Mouse (Mus musculus) layer of hippocampus, postnatal 14 days (tissue): Measurements from ENCODE around the gene Fgfr2. TPM values are rescaled to one million over a fixed set of nuclear protein-coding genes. Genes with fewer than 3 reads are reported as not detected.

Experiments
- DNase-seq, 2 experiments: peaks; one replicate each; pipeline ENCODE4 v3.0.0; 2021 to 2022; ENCODE audit warnings: low spot score in 2 of 2, mixed read lengths in 1 of 2
- total RNA-seq, 2 experiments: library from RNA; stranded (reverse); gene quantifications; 2 replicates each; pipeline ENCODE4 v1.2.3; 2021

Gene Fgfr2
- total RNA-seq, 2 experiments from 2014 or later: 38.3 to 40.2 TPM

DNA sequence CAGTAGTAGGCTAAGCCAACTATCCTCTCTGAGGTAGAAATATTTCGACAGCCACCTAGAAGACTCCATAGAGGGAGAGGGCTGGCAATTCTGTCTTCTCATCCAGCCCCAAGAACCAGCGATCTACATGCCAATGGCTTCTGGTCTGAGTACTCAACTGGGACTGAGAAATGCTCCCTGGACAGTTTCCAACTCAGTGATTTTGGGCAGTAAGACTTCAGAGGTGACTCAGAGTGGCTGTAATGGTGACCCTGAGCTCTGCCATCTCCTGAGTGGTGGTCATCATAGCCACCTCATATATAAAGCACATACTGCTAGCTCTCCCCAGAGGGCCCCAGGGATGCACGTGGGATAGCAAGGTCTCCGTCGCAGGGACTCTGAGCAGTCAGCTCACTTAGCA is 1055.6 kb downstream of the Fgfr2 start:
- no peak for DNase-seq

DNA sequence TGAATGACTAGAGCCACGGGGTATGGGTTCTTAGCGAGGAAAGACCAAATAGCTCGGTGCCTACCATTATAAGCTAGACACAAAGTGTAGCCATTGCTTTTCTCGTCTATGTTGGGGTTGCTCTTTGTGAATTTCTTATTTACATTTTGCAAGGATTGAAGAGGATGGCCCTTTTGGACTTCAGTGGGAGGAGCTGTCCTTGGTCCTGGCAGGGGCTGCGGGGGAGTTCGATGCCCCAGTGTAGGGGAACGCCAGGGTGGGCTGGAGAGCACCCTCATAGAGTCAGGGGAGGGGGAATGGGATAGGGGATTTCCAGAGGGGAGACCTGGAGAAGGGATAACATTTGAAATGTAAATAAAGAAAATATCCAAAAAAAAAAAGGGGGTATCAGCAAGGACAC is 1063.0 kb downstream of the Fgfr2 start:
- DNase-seq: no peak

DNA sequence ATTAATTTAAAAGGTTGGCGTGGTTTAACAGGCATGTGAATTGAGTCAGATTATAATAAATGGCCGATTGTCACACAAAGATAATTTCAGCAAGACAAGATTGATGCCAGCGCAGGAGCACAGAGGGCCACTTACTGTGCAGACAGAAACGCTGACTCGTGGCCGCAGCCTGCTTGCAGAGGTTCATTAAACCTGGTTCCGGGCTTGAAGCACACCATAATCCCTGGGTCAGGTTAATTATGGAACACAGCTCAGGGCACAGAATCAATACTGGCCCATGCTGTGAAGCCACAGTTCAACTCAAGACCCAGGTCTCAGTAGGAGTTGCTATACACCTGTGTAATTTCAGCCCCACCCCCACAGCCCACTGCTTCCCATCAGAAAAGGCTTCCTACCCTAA is 1066.6 kb downstream of the Fgfr2 start:
- no peak for DNase-seq

DNA sequence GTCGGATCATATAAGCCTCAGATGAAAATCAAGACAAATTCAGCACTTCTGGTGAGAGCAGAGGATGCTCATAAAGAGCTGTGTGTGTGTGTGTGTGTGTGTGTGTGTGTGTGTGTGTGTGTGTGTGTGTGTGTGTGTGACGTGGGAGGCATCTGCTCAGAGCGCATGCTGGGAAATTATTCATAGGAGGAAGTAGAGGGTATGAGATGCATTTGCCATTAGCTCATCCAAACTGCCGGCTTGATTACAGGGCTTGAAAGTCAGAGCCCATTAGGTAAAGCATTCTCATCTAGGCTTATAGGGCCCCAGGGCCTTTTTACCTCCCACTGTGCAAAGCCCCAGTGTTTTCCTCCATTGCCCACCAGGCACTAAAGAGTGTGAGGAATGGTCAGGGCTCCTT is 1076.5 kb downstream of the Fgfr2 start:
- DNase-seq: no peak

DNA sequence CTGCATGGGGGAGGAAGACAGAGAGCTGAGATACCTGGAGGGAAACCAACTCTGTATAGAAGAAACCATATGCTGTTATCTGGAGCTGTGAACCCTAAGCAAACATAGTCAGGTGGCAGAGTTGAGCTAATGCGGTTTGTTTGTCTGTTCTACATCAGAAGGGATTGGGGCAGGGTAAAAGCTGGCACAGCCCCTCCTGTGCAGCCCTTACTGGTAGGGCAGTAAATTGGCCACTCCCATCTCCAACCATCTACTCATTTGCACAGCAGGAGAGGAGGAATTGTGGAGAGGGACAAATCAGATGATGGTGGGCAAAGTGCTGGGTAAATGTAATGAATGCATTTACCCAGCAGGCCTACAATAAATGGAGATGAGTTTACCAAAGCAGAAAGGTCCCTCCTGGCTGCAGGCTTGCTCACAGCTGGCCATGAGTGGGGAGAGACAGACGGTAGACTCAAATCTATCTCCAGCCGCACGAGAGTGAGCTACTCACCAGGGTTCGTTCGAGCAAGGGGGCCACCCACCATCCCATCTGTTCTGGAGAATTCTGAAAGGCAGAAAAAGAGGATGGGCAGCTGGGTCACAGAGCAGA is 1091.1 kb downstream of the Fgfr2 start:
- peak; percentile 24 to 29 for DNase-seq

DNA sequence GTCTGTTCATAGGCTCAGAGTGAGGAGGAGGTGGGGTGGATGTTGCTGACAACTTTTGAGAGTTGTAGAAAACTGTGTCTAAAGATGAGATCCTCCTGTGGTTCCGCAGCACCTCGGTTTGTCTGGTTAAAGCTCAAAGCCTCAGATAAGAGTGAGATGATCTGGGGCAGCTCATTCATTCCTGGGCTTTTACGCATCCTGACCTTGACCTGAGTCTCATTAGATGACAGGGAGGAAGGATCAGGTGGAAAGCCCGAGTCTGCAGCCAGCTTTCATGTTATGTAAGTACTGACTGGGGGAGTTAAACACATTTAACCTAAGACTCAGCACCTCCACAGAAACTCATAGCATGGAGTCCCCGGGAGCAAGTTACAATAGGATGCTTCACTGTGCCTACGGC is 1096.5 kb downstream of the Fgfr2 start:
- no peak for DNase-seq

DNA sequence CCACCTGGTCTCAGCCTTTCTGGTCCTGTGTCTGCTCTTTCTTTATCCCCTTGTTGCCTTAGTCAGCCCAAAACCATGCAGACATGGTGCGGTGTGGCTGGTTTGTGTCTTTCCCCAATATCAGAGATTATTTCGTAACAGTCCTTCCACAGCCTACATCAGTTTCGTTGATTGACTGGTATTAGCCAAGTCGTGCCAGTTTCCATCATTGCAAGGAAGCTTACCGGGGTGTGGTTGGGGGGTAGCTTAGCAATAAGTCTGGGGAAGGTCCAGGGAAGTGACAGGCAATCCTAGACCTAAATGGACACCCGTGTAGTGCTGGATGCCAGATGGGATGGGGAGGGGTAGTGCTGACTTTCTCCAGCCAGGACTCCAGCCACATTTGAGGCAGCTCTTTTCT is 1097.6 kb downstream of the Fgfr2 start:
- no peak for DNase-seq

DNA sequence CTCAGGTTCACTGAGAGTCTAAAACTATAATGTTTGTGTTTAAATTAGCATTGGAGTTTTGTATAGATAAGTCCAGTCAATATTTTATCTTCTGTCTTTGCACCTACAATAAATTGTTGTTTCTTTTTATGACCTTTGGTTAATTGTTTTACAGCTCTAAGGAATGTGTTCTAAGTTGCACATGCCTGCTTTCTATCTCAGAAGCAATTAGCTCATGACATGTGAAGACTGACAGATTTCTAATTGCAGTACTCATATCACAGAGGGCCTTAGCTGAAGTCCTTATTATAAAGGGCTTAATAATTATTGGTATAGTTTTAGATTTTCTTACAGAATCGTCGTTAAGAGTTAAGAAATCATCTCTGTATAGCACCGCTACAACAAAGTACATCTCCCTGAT is 1107.2 kb downstream of the Fgfr2 start:
- DNase-seq: no peak

DNA sequence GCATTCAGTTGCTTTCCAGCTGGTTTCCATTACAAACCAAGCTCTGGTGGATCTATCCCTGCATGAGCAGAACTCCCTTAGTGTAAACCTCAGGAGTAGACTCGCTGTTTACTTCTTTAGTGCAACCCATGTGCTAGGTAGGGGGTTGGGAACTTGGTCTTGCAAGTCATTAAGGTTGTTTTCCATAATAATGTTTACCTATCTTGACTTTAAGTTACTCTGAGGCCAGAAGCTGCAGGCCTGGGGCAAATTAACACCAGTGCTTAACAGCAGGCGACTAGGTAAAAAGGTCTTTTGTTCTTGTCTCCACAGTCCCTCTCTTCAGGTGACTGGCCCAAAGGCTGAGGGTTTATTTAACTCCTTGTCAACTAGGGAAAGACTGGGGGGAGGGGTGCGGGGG is 1108.0 kb downstream of the Fgfr2 start:
- no peak for DNase-seq

DNA sequence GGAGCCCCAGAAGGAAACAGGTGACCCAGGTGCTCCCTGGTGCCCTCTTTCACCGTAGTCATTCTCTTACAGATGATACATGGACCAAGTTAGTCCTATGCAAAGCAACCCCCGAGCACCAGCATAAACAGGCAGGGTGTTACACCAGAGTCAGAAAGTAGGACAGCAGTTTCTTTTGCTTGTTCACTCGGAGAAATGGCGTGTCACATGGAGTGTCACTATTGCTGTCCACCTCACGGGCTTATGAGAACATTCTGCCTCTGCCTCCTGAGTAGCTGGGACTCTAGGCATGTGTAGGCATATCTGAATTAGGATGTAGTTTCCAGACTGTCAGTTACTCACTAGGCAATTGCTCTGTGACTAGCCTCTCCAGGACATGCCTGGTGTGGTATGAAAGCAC is 1109.2 kb downstream of the Fgfr2 start:
- DNase-seq: no peak

DNA sequence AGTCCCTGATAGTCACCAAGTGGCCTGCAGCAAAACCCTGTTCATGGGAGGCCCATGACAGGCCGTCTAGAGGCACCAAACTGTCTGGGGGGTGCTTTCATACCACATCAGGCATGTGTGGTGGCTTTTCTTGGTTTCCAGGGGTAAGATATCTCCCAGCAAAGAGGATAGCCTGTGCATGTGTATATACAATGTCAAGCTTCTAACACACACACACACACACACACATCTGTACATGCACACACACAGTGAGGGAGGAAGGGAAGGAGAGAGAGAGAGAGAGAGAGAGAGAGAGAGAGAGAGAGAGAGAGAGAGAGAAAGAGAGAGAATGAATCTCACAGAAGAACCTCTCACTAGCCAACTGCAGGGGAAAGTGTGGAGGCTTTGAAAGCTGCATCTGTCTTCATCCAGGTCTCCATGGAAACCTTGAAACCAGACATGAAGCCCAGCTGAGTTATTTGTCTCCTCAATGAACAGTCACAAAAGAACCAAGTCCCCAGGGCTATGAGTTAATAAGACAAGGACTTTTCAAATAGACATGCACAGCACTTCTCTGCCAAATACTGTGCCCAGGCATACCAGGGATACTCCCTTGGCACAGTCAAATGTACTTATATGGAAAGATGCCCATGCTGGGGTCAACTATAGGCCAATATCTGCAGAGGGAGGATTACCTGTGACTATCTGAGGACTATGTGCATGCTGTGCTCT is 1110.0 kb downstream of the Fgfr2 start:
- peak; percentile 21 to 71 for DNase-seq

DNA sequence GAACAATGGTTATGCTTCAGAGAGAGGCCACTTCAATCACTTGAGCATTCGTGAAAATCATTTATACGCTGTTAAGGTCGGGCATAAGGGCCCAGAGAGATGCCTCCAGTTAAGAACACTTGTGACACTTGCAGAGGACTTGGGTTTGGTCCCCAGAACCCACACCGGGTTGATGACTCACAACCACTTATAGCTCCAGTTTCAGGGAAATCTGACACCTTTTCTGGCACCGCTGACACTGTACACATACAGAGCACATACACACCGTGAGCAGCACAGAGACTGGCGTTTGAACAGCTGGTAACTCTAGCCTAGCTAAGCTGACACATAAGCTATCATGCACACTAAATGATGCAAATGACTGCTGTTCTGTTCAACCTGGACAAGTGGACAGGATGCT is 1114.1 kb downstream of the Fgfr2 start:
- no peak for DNase-seq

DNA sequence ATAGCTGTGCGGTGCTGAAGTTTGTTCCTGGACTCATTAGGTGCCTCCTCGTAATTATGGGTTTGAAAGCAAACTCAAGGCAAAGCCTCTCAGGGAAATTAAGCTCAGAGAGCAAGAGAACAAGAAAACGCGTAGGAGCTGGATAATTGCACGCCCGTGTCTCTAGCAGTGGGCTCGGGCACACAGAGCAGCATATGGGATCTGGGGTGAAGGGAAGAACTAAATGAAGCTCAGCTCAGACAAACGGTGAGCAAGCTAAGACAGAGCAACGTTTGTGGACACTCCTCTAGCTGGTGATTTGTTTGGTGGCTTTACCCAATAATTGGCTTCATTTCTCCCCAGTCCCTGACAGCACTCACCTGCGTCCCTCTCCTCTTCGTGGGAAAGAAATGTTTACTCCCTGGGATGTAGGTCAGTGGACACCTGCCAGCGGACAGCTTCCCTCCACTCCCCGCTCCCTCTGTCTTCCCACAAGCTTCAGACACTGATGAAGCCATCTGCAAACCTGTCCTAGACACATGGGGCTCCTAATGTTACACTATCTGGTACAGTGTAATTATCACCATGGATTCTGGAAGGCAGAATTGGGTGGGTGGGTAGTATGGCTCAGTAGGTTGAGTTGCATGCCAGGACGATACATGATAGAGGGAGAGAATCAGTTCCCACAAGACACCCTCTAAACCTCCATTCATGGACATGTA is 1117.0 kb downstream of the Fgfr2 start:
- DNase-seq: peak; percentile 37 to 64

DNA sequence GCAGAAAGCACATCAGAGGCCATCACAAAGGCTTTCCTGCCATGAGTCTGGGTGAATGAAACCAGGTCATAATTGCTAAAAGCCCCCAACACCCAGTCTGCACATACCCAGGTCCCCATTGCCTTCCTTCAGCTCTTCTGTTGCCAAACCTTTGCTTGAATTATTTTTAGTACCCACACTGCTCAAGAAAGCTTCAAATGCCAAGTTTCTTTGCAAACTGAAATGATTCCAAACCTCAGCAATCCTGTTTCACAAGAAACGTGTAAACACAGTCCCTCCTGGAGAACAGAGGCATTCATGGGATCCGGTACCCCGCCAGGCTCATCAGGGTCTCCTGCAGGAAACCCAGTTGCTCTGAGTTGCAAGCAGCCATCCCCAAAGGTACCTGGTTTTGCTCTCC is 1130.3 kb downstream of the Fgfr2 start:
- DNase-seq: no peak

DNA sequence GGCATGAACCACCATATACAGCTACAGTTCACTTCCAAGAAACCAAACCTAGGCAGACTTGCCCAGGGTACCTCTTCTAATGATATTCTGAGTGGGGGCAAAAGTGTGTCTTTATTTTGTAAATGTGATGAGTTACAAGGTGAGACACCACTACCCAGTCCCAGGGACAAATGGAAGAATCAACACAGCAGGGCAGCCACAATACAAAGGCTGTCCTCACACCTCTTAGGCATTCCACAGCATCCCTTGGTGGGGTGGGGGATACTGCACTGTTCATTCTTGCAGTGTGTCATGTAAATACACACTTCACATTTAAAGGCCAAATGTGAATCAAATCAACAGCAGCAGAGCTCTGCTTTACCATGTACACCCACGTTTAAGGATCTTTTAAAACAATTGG is 1130.9 kb downstream of the Fgfr2 start:
- DNase-seq: no peak

DNA sequence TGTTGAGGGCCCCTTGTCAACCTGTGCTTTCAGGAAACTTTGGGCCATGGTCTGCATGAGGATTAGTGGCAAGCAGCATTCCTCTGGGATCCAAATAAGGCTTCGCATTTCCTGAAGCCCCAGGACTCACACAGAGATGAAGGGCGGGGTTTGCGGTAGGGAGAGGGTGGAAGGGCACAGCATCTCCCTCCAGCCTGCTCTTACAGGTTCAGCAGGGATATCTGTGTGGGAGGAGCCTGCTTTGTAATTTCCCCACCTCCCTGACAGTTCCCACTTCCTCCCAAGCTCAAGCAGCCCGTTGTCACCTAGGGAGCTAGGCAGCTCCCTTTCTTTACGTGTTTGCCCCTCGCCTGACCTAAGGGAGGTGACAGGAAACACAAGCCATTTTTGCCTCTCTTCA is 1134.1 kb downstream of the Fgfr2 start:
- DNase-seq: no peak

DNA sequence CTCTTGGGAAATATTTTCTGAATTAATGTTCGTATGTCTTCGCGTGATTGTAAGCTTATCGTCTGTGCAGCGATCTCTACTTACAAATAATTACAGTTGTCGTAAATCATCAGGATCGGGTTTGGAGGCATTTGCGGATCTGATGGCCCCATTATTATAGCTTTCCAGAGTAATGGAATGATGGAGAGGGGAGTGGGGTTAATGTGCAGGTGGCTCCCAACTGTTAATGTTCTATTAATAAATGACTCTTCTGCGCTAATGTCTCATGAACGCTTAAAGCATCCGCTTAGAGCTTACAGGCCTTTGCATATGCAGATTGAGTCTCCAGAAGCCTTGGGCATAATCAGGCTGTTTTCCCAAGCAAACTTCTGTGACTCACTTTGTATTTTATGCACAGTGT is 1144.5 kb downstream of the Fgfr2 start:
- no peak for DNase-seq

DNA sequence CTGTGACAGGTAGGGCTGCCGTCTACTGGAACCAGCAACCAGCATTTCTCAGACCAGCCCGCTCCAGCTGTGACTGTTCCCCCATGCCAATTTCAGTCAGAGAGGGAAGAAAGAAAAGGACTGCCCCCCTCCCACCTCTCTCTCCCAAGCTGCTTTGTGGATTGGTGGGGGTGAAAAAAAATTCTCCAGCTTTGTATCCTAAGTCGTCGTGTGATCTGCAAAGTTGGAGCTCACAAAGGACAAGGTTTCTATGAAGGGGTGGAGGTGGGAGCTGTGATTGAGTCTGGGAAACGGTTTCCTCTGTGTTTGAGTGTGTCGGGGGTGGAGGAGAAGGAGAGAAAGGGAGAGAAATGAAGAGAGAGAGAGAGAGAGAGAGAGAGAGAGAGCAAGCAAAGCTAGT is 1147.3 kb downstream of the Fgfr2 start:
- no peak for DNase-seq

DNA sequence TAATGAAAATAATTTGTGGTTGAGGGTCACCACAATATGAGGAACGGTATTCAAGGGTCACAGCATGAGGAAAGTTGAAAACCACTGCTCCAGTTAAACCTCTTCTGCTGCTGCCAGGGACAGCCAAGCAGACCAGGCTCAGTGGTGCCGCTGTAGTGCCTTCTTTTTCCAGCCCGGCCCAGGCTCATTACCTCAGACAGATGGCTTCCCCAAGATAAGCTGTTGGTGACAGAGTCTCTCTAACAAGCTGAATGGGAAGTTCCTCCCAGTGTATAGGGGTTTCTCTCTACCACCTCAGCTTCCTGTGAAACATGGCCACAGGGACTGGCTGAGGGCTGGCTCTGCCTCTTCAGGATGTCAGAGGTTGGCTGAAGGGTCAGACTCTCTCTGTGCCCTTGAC is 1152.9 kb downstream of the Fgfr2 start:
- no peak for DNase-seq

DNA sequence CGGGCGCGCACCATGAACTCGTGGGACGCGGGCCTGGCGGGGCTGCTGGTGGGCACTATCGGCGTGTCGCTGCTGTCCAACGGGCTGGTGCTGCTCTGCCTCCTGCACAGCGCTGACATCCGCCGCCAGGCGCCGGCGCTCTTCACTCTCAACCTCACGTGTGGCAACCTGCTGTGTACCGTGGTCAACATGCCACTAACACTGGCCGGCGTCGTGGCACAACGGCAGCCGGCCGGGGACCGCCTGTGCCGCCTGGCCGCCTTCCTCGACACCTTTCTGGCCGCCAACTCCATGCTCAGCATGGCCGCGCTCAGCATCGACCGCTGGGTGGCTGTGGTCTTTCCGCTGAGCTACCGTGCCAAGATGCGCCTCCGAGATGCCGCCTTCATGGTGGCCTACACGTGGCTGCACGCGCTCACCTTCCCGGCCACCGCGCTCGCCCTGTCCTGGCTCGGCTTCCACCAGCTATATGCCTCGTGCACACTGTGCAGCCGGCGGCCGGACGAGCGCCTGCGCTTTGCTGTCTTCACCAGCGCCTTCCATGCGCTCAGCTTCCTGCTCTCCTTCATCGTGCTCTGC is 1156.1 kb downstream of the Fgfr2 start:
- DNase-seq: peak in 1 of 2 experiments; percentile 52

DNA sequence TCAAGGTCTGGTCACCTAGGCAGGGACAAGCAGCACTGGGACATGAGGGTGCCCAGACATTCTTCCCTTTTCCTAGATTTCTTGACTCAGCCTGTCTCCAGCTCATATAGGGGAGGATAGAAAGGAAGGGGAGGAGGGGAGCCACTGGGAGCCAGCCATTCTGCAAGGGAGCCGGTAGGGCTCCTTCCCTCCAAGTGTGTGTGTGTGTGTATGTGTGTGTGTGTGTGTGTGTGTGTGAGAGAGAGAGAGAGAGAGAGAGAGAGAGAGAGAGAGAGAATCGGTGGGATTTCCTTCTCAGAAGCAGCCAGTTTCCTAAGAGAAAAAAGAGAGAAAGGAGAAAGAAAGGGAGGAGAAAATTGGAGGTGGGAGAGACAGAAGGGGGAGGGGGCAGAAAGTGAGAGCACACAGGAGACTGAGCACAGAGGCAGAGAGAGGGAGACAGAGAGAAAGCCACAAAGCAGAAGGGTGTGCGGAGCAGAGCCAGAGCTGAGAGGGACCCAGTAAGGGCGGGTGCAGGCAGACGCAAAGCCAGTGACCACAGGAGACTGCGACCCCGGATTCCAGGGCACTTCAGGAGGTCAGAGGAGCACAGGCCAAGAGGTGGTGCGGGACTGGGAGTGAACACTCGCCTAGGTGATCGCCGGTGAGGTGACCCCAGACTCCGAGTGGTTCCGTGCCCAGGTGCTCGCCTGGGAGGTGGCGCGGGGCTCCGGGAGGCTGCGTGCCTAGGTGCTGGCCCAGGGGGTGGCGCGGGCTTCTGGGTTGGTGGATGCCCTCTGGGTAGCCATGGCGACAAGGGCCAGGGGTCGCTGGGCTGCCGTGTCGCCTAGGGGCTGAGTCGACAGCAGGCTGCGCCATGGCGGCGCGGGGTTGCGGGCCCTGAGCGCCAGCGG is 1156.9 kb downstream of the Fgfr2 start, which contains the start of gene Gpr26:
Gene Gpr26 (plus strand): TSS at position 438 of the 893 bp plus-strand sequence.
- peak in 1 of 2 experiments; percentile 52 for DNase-seq
